Mouse (Mus musculus): ENCODE data around the gene Rpl38. TPM values are rescaled to one million over a fixed set of nuclear protein-coding genes. Genes with fewer than 3 reads are reported as not detected.

The Rpl38 gene
- total RNA-seq (2023) = 2,009 to 2,242 TPM (median 2,147 TPM) in 4 replicates

GRCm38 (mm10) chr11:114668301-114668710, at the start of gene Rpl38:
Gene Rpl38, plus strand, starts transcription at chr11:114668524.

GRCm38 (mm10) chr11:114675341-114675825, 7.1 kb downstream of the Rpl38 start, which contains the start of gene Ttyh2:
Gene Ttyh2, plus strand, starts transcription at chr11:114675431.

Other genes starting within 250 kb of the Rpl38 start
- 2.2 to 4.9 TPM (median 3.2 TPM) in 4 replicates for gene Ttyh2, start 6.9 kb downstream of the Rpl38 start, total RNA-seq (2023)
- gene Dnaic2, start 58.9 kb downstream of the Rpl38 start, total RNA-seq (2023) = 0.95 TPM in 1 of 4 replicates, not detected in the others
- gene Kif19a, start 96.9 kb downstream of the Rpl38 start, total RNA-seq (2023) = 4.1 to 5.1 TPM (median 5.0 TPM) in 4 replicates
- gene Btbd17, start 127.4 kb downstream of the Rpl38 start, total RNA-seq (2023) = not detected in 4 replicates
- not detected in 4 replicates for gene Gpr142, start 130.4 kb downstream of the Rpl38 start, total RNA-seq (2023)
- gene Gprc5c, start 182.6 kb downstream of the Rpl38 start, total RNA-seq (2023) = 0.19 to 1.4 TPM (median 0.21 TPM) in 3 of 4 replicates, not detected in the other
- 0.63 to 0.91 TPM (median 0.76 TPM) in 4 replicates for gene Cd300a, start 221.5 kb downstream of the Rpl38 start, total RNA-seq (2023)

All from B cell, adult 62 days (primary cell).